Mouse (Mus musculus): ENCODE measurements around the gene Ppib.
A peak's percentile ranks its signal among the peaks of the same experiment; 100 is the strongest.

Gene Ppib

GRCm38 (mm10) chr9:66059583-66060307 is at the start of gene Ppib:
Gene Ppib, plus strand, starts transcription at chr9:66060222.
- DNase-seq (ENCODE audit: low spot score): peak; percentile 98

GRCm38 (mm10) chr9:66020601-66021000 is 39.4 kb upstream of the Ppib start:
- DNase-seq (ENCODE audit: low spot score): no peak

- DNase-seq (ENCODE audit: low spot score): no peak
These were observed 21.9 kb upstream of the Ppib start for GRCm38 (mm10) chr9:66038082-66038481.

GRCm38 (mm10) chr9:66038581-66038980 is 21.4 kb upstream of the Ppib start:
- no peak for DNase-seq (ENCODE audit: low spot score)

GRCm38 (mm10) chr9:66039290-66039689 is 20.7 kb upstream of the Ppib start:
- DNase-seq (ENCODE audit: low spot score): no peak

- DNase-seq (ENCODE audit: low spot score): no peak
These were observed 19.2 kb upstream of the Ppib start for GRCm38 (mm10) chr9:66040801-66041200.

GRCm38 (mm10) chr9:66042331-66042730 is 17.7 kb upstream of the Ppib start:
- DNase-seq (ENCODE audit: low spot score): no peak

- no peak for DNase-seq (ENCODE audit: low spot score)
These were observed 16.8 kb upstream of the Ppib start for GRCm38 (mm10) chr9:66043241-66043640.

GRCm38 (mm10) chr9:66049931-66050601 is 10.0 kb upstream of the Ppib start:
- no peak for DNase-seq (ENCODE audit: low spot score)

GRCm38 (mm10) chr9:66051493-66051892 is 8.5 kb upstream of the Ppib start:
- no peak for DNase-seq (ENCODE audit: low spot score)

GRCm38 (mm10) chr9:66052731-66053130 is 7.3 kb upstream of the Ppib start:
- DNase-seq (ENCODE audit: low spot score): no peak

GRCm38 (mm10) chr9:66053620-66054019 is 6.4 kb upstream of the Ppib start:
- DNase-seq (ENCODE audit: low spot score): no peak

GRCm38 (mm10) chr9:66060308-66060647 is 256 bp downstream of the Ppib start:
- DNase-seq (ENCODE audit: low spot score): no peak

- no peak for DNase-seq (ENCODE audit: low spot score)
These were observed 964 bp downstream of the Ppib start for GRCm38 (mm10) chr9:66060986-66061385.

- DNase-seq (ENCODE audit: low spot score): no peak
These were observed 1.6 kb downstream of the Ppib start for GRCm38 (mm10) chr9:66061656-66062055.

- DNase-seq (ENCODE audit: low spot score): no peak
These were observed 3.4 kb downstream of the Ppib start for GRCm38 (mm10) chr9:66063446-66063845.

GRCm38 (mm10) chr9:66064316-66064715 is 4.3 kb downstream of the Ppib start:
- no peak for DNase-seq (ENCODE audit: low spot score)

- DNase-seq (ENCODE audit: low spot score): no peak
These were observed 6.8 kb downstream of the Ppib start for GRCm38 (mm10) chr9:66066791-66067190.

GRCm38 (mm10) chr9:66067542-66067941 is 7.5 kb downstream of the Ppib start:
- DNase-seq (ENCODE audit: low spot score): no peak

- no peak for DNase-seq (ENCODE audit: low spot score)
These were observed 8.0 kb downstream of the Ppib start for GRCm38 (mm10) chr9:66068056-66068455.

- no peak for DNase-seq (ENCODE audit: low spot score)
These were observed 9.0 kb downstream of the Ppib start for GRCm38 (mm10) chr9:66068971-66069391.

GRCm38 (mm10) chr9:66069583-66069982 is 9.6 kb downstream of the Ppib start, which contains the start of gene Snx22:
Gene Snx22, minus strand, starts transcription at chr9:66069719.
- DNase-seq (ENCODE audit: low spot score): peak; percentile 84

- DNase-seq (ENCODE audit: low spot score): no peak
These were observed 10.1 kb downstream of the Ppib start for GRCm38 (mm10) chr9:66070151-66070550.

- DNase-seq (ENCODE audit: low spot score): no peak
These were observed 12.7 kb downstream of the Ppib start for GRCm38 (mm10) chr9:66072754-66073153.
